Mouse (Mus musculus) stomach, postnatal 0 days (tissue): ENCODE data around the gene Emc9. TPM values are rescaled to one million over a fixed set of nuclear protein-coding genes. Genes with fewer than 3 reads are reported as not detected.

ENCODE experiments used
- ATAC-seq: fragments of 200-750 bp; cut with Nextera tagmentation; 2 replicates; pipeline ENCODE4 v1.8.0; 2017; ENCODE audit not compliant: low FRiP score, low TSS enrichment
- DNase-seq: peaks from one replicate; pipeline ENCODE4 v3.0.0-alpha.2; 2016; ENCODE audit warnings: low spot score
- H3K27ac ChIP-seq: fragments of 300-500 bp; sonication (generic); replicated peaks from 2 replicates; pipeline ENCODE4 v1.5.1; 2014; ENCODE audit warnings: mild to moderate bottlenecking, control low read depth
- H3K27me3 ChIP-seq: fragments of 300-500 bp; sonication (generic); 2 replicates; pipeline ENCODE4 v1.6.1; 2014; ENCODE audit warnings: low read length; ENCODE audit not compliant: control insufficient read depth, insufficient read depth
- H3K36me3 ChIP-seq: fragments of 300-500 bp; sonication (generic); 2 replicates; pipeline ENCODE4 v1.6.1; 2014; ENCODE audit warnings: low read length, mixed read lengths; ENCODE audit not compliant: control insufficient read depth, insufficient read depth
- H3K4me1 ChIP-seq: fragments of 300-500 bp; sonication (generic); replicated peaks from 2 replicates; pipeline ENCODE4 v1.6.1; 2014; ENCODE audit warnings: antibody characterized with exemption; ENCODE audit not compliant: control insufficient read depth, insufficient read depth
- H3K4me2 ChIP-seq: fragments of 300-500 bp; sonication (generic); replicated peaks from 2 replicates; pipeline ENCODE4 v1.6.1; 2014; ENCODE audit warnings: low read depth, mild to moderate bottlenecking, control low read depth, moderate library complexity
- H3K4me3 ChIP-seq: fragments of 300-500 bp; sonication (generic); 2 replicates; pipeline ENCODE4 v1.5.1; 2014; ENCODE audit warnings: low read depth, low read length, control low read depth
- H3K9ac ChIP-seq: fragments of 300-500 bp; sonication (generic); 2 replicates; pipeline ENCODE4 v1.6.1; 2014; ENCODE audit warnings: mild to moderate bottlenecking, low read length, control low read depth, mixed read lengths
- H3K9me3 ChIP-seq: fragments of 300-500 bp; sonication (generic); 2 replicates; pipeline ENCODE4 v1.6.1; 2016; ENCODE audit warnings: low read length; ENCODE audit not compliant: control insufficient read depth
- CTCF ChIP-seq: IDR thresholded peaks from 2 replicates; pipeline ENCODE4 v1.5.1; 2016; ENCODE audit warnings: antibody characterized with exemption, low read depth, mild to moderate bottlenecking, moderate library complexity
- EP300 ChIP-seq: optimal IDR thresholded peaks from 2 replicates; pipeline ENCODE3; 2016; ENCODE audit warnings: antibody characterized with exemption
- whole genome bisulfite sequencing: fragments of 180-500 bp; shearing (Covaris S2); extraction: QIAGEN DNeasy Blood & Tissue Kit; methylation state at CpG from one replicate; pipeline ENCODE4 v1.1.7; 2014; 5-methylcytosine and 5-hydroxymethylcytosine counted together
- polyA plus RNA-seq: library from polyadenylated mRNA; unstranded; fragments of >200 nt; fragmentation: Nextera tagmentation; extraction: Ambion mirVana; gene quantifications from 2 replicates; pipeline ENCODE4 v1.2.1, GENCODE M21; 2015

Gene Emc9
- polyA plus RNA-seq, 1 experiment from 2014 or later: 13.1 TPM

DNA sequence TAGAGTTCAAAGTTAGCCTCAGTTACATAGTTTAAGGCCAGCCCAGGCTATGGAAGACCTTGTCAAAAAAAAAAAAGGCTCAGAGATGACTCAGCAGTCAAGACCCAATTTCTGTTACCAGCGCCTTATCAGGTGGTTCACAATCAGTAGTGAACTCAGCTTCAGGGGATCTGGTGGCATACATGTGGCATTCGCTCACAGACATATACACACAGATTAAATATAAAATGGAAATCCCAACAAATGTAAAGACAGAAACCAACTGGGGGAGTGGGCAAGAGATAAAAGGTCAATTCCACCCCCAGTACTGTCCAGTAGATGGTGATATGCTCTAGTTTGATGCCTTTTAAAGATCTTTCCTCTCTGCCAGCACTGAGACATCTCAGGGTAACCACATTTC is 1.0 kb upstream of the Emc9 start:
- Histone ChIP-seq H3K4me3 (no peak overlapping the region), H3K27me3 (no peaks in the 10 kb centered on the region), H3K9me3 (no peaks in the 10 kb centered on the region), H3K4me2 (no peak overlapping the region), H3K27ac (peak overlapping the region; percentile 73), H3K36me3 (no peaks in the 10 kb centered on the region), H3K4me1 (peaks cover 3% of the 10 kb centered on the region; the same call in 1 of the 2 replicates), H3K9ac (no peak overlapping the region)
- WGBS: 90% methylated on average over 2 of the region's 2 CpGs
- no peak for ATAC-seq
- DNase-seq: no peak
- TF ChIP-seq EP300: no peak
- TF ChIP-seq CTCF: peak; percentile 20; the same call in 1 of the 2 replicates

GRCm38 (mm10) chr14:55585566-55585960 is 461 bp upstream of the Emc9 start:
- DNase-seq: peak; percentile 39
- WGBS: 36% methylated on average over 6 of the region's 6 CpGs
- Histone ChIP-seq H3K9me3 (no peaks in the 10 kb centered on the region), H3K4me2 (peak overlapping the region; percentile 86), H3K36me3 (peaks cover 3% of the 10 kb centered on the region; the same call in 1 of the 2 replicates), H3K9ac (no peak overlapping the region), H3K27me3 (no peaks in the 10 kb centered on the region), H3K4me1 (peaks cover 3% of the 10 kb centered on the region; the same call in 1 of the 2 replicates), H3K27ac (peak overlapping the region; percentile 73), H3K4me3 (peak overlapping the region; percentile 53)
- ATAC-seq: peak; percentile 44; the same call in 1 of the 2 replicates
- TF ChIP-seq EP300: no peak
- no peak for TF ChIP-seq CTCF

DNA sequence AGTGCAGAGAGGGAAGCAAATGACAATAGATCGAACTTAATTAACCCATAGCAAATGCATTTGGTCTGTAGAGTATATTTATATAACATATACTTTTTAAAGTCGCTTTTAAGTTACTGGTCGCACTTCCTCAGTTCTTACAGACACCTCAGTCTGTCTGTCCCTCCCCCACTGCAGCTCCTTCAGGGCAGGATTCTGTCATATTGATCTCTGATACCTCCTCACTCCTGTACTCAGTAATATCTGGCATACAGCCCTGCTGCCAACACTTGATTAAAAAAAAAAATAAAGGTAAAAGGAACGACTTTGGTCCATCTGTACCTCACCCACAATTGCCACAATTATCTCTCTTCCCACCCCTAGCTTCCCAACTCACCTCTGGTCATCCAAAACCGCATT is 800 bp downstream of the Emc9 start:
- Histone ChIP-seq H3K27me3 (no peaks in the 10 kb centered on the region), H3K9me3 (no peaks in the 10 kb centered on the region), H3K4me3 (peak overlapping the region; percentile 53), H3K4me2 (peak overlapping the region; percentile 86), H3K4me1 (peaks cover 3% of the 10 kb centered on the region; the same call in 1 of the 2 replicates), H3K36me3 (peaks cover 4% of the 10 kb centered on the region; the same call in 1 of the 2 replicates), H3K9ac (no peak overlapping the region), H3K27ac (no peak overlapping the region)
- ATAC-seq (no peak), DNase-seq (no peak)
- 40% methylated on average over 5 of the region's 5 CpGs for WGBS
- TF ChIP-seq CTCF (no peak), EP300 (no peak)

DNA sequence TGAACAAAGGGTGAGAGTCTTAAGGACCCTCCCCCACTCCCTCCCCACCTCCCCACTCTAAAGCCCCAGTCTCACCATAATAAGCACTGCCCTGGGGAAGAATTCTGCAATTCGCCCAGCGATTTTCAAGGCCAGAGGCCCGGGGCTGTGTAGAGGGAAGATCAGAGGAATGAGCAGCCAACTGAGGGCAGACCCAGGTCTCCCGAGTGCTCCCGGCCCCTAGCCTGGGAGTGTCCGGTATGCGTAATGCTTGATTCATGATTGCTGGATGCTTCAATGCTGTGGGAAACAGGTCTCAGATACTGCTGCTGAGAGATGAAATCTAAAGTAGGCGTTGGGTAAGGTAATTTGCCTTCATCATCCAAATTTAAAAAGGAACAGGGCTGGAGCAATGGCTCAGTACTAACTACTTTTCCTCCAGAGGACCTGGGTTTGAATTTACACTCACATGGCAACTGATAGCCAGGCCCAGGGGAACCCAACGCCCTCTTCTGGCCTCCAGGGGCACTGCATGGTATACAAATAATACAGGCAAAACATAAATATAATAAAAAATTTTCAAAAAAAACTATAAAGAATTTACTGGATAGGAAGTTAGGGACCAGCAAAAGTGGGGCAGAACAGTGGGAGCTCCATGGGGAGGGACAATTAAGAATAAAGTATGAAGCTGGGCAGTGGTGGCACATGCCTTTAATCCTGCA is 3.0 kb downstream of the Emc9 start:
- H3K36me3 ChIP-seq: peaks cover 4% of the 10 kb centered on the region; the same call in 1 of the 2 replicates
- WGBS: 70% methylated on average over 9 of the region's 9 CpGs
- H3K4me2 ChIP-seq: no peak overlapping the region
- TF ChIP-seq EP300 (no peak), CTCF (peak; percentile 56)
- no peaks in the 10 kb centered on the region for H3K27me3 ChIP-seq
- no peak overlapping the region for H3K4me3 ChIP-seq
- H3K9ac ChIP-seq: no peak overlapping the region
- H3K4me1 ChIP-seq: peaks cover 3% of the 10 kb centered on the region; the same call in 1 of the 2 replicates
- no peak overlapping the region for H3K27ac ChIP-seq
- DNase-seq (no peak), ATAC-seq (no peak)
- H3K9me3 ChIP-seq: no peaks in the 10 kb centered on the region

GRCm38 (mm10) chr14:55580731-55581130 is 4.4 kb downstream of the Emc9 start:
- Histone ChIP-seq H3K9me3 (no peaks in the 10 kb centered on the region), H3K9ac (no peak overlapping the region), H3K27me3 (no peaks in the 10 kb centered on the region), H3K36me3 (peaks cover 4% of the 10 kb centered on the region; the same call in 1 of the 2 replicates), H3K4me1 (peaks cover 3% of the 10 kb centered on the region; the same call in 1 of the 2 replicates), H3K4me2 (no peak overlapping the region), H3K4me3 (no peak overlapping the region), H3K27ac (no peak overlapping the region)
- DNase-seq: no peak
- TF ChIP-seq CTCF: no peak
- no peak for TF ChIP-seq EP300
- ATAC-seq: no peak
- 93% methylated on average over 16 of the region's 16 CpGs for WGBS
